Mouse (Mus musculus): ENCODE data around the gene Uchl5.

The Uchl5 gene

DNA sequence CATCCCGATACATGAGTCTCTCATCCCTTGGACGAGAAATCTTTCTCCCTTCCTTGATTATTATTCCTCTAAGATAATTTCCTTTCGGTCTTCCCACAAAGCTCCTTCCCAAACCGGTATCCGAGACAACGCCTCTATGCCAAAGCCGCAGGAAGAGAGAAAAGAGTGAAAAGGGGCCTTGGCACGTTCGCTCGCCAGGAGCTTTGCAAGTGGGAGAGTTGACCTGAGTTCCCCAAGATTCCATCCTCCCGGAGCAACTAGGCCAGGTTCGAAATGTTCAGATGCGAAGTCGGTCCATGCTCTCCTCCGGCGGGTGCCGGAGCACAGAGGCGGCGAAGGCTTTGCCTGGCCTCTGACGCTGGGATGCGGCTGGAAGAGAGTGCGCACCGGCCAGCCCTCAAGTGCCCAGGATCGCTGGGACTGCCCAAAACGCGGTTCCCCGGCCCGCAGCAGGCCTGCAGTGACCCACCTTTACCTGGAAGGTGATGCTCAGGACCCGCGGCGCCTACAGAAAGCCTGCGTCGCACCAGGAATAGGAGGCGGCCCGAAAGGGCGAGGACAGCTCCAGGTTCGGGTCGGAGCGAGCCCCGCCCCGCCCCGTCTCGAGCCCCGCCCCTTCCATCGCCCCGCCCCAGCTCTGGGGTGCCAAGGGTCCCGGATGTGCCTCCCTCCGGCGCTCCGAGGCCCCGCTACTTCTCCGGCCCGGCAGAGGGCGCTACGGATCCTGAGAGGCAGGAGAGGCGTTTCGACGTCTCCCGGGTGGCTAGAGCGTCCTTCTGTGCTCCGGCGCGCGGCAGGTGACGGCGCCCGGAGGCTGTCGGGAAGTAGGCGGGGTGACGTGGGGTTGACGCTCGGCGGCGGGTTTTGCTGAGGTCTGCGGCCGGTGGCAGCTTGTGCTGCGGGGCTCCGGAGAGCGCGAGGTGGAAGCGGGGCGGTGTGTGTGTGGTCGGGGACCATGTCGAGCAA lies at the start of gene Uchl5, which contains the start of gene Trove2:
Gene Uchl5 (plus strand): TSS at position 827 of the 966 bp plus-strand sequence.
Gene Trove2 (minus strand): TSS at position 623 of the 966 bp plus-strand sequence.
- peak; percentile 99 for DNase-seq (ENCODE audit: low spot score)

DNA sequence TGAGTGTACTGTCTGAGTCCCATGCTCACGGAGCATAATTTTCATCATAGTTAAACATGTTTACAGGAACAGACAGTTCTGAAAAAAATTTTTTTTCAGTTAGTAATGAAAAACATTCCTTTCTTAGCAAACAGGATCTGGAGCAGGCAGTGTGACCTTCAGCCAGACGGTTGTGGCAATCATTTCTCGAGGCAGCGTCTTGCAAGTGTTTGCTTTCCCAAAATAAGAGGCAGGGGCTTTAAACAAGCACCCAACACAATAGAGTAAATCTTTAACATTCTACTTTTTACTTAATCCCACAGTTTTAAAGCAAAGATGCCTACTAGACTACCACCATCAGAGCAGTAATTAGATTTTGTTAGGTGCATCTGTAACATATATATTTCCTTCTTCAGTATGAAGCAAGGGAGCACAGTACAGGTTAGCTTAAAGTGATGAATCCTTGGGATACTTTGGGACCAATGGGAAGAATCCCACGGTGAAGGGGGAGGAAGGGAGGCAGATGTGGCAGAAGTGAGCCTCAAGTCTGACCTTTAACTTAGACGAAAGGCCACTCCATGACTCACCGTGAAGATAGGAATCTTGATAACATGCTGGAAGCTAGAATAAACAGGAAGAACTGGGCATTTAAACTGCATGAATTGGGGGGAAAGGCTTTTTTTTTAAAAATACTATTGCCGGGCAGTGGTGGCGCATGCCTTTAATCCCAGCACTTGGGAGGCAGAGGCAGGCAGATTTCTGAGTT lies 49.2 kb upstream of the Uchl5 start:
- no peak for DNase-seq (ENCODE audit: low spot score)

DNA sequence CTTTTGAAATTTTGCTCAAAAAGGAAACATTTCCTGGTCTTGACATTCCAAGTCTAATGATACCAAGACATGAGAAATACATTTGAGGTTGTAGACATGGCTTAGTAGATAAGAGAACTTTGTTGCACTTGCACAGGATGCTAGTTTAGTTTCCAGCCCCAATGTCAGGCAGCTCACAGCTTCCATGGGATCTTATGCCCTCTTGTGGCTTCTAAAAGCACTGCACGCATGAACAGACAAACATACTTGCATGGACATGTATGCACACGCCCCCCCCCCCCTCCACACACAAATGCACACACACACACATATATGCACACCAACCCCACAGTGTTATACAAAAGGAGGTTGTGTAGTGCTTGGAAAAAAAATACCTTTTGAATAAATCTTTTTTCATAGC lies 46.2 kb upstream of the Uchl5 start:
- peak; percentile 17 for DNase-seq (ENCODE audit: low spot score)

DNA sequence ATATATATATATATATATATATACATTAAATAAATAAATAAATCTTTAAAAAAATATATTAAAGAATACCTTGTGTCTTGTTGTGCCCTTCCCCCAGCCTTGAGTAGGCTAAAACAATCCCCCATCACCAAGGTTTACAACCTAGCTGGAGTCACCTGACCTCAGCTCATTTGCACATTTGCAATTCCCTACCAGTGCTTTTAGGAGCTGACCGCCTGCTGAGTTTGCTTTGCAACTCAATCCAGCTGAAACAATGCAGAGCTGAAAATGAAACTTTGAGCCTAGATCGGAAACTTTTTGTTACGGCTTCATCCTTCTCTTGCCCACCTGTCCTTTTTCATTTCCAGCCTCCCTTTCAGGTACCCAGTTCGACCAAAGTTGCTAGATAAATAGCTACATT lies 45.4 kb upstream of the Uchl5 start:
- no peak for DNase-seq (ENCODE audit: low spot score)

DNA sequence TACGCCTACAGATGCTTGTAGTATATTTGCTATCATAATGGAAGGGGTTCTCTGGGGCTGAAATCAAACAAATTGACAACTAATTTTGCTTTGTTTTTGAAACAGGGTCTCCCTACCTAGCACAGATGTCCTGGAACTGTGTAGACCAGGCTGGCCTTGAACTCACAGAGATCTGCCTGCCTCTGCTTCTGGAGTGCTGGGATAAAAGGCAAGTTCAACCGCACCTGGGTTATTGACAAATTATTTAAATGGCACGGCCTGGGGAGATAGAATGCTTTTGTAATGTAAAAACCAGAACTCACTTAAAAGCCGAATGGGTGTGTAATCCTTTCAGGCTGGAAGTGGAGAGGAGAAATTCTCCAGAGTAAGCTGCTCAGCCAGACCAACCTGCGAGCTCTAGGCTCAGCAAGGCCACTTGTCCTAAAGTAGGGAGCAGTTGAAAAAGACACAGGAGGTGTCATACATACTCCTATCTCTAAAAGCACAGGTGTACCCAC lies 43.1 kb upstream of the Uchl5 start:
- DNase-seq (ENCODE audit: low spot score), result no peak

DNA sequence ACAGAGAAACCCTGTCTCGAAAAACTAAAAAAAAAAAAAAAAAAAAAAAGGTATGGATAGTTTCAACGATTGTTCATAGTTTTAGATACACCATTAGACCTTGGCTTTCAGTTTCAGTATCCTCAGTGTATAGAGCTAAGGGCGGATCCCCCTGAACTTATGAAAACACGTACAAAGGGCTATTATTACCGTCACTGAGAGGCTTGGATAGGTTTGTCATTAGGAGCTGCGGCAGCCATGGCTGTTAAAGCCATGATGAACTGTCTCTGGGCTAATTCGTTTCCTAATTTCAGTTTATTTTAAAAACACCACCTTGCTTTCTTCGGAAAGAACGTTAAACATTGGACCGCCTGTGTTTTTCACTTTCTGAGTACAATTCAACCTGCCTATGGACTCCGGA lies 38.3 kb upstream of the Uchl5 start:
- DNase-seq (ENCODE audit: low spot score), result no peak

DNA sequence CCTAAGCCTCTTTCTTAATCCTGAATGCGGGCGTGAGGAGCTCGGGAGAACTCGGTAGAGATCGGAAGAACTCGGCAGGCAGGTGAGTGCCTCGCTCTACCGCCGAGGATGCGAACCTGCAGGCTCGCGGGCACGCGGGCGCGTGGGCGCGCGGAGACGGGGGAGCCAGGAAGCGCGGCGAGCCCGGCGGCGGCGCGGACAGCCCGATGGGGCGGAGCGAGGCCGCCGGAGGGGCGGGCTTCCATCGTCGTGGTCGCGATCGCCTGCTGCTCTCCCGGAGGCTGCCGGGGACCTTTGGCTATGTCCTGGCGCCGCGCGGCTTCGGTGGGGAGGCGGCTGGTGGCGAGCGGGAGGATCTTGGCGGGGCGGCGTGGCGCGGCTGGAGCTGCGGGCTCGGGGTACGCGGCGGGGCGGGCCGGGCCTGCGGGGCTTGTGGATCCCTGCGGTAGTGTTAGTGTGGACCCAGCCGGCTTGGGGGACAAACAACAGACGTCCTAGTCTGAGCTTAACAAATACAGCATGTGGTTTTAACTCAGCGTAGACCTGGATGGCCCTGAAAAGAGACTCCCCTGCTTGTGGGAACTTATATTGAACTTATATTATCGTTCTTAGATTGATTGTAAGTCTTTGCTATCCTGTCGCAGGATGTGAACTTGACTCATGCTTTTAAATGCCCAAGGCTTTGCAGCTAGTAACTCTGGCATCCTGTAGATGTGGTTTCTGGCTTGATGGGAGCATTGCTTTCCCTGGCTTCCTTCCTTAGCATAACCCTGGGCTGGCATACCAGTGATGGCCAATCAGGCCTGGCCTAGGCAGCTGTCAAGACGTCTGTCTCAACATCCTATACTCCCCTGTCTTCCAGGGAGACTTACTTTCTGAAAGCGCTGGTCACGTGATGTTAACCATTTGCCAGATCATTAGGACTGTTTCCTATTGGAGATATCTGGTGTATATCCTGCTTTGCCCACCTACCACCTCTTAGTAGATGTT lies 37.4 kb upstream of the Uchl5 start:
- peak; percentile 90 for DNase-seq (ENCODE audit: low spot score)

DNA sequence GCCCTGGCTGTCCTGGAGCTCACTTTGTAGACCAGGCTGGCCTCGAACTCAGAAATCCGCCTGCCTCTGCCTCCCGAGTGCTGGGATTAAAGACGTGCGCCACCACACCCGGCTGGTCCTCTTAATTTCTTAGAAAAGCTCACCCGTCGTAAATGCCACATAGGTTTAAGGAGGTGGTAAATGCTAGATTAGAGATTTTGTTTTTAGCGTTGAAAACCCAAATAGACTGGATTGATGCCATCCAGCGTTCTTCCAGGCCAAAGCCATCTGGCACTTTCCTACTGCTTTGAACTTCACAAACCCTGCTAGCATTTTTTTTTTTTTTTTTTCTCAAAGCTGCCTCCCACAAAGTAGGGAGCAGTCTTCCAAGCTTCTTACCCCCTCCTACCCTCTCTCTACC lies 36.5 kb upstream of the Uchl5 start:
- DNase-seq (ENCODE audit: low spot score), result no peak

DNA sequence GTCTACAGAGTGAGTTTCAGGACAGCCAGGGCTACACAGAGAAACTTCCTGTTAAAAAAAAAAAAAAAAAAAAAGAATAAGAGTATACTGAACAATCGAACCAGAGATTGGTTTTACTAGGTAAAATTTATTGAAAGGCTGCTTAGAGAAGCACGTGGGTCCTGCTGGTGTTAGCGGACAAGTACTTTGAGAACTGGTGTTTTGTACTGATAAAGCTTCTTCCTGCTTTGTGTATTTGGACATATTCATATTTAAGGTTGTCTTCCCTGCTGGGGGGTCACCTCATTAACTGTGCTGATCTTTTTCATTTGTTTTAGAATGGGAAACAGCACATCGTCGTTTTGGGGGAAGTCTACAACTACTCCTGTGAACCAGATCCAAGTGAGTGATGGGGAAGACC lies 35.7 kb upstream of the Uchl5 start:
- DNase-seq (ENCODE audit: low spot score), result no peak

DNA sequence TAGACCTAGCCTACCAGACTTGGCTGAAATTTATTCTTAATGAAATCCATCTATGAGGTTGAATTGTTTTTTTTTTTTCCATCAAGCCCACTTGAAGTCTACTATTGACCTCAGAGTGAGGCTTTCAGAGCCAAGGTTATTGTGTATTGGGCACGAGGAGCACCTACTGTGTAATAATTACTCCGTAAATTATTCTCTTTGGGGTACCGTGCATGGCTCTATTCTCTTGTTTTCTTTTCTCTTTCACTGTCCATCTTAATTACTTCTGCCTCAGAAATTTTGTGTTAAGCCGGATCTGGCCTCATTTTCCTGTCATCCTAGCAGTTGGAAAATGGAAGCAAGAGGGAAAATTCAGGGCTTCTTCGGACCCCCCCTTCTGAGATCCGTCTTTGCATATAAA lies 34.9 kb upstream of the Uchl5 start:
- no peak for DNase-seq (ENCODE audit: low spot score)

DNA sequence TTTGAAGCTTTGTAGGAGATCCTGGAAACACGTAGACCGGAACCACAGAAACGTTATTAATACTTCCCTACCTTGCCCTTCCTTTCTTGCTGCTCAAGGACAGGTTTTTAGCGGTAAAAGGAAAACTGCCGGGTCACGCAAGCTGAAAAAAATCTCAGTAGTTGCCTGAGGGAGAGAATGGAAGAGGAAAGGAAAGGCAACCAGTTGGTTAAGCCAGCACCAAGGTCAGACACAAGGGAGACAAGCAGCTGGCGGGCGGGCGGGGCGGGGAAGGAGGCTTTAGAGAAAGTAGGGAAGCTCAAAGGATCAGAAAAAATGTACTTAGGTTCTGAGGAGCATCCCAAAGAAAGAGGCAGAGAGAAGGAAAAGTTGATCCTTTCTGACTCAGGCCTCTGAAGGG lies 31.2 kb upstream of the Uchl5 start:
- no peak for DNase-seq (ENCODE audit: low spot score)

DNA sequence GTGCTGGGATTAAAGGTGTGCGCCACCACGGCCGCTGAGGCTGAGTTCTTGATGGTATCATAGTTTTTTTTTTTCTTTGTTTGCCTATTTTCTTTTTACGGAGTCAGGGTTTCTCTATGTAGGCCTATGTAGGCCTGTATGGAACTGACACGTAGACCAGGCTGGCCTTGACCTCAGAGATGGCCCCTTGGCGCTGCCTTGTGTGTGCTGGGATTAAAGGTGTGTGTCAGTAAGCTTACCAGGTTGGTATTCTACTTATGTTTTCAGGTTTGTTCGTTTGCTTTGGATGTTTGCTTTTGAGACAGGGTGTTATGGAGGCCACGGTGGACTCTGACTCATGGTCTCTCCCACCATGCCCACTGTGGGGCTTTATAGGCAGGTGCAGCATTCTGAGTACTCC lies 14.9 kb upstream of the Uchl5 start:
- no peak for DNase-seq (ENCODE audit: low spot score)

DNA sequence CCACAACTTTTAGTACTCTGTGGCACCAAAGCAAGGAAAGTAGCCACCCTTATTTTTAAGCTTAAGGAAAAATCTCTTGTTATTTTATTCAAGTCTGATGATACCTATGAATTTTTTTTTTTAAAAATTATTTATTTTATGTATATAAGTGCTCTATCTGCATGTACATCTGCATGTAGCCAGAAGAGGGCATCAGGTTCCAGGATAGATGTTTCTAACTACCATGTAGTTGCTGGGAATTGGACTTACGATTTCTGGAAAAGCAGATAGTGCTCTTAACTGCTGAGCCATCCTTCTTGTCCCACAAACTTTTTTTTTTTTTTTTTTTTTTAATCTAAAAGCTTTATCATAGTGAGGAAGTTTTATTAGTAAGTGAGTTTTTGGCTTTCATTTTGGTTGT lies 12.6 kb upstream of the Uchl5 start:
- DNase-seq (ENCODE audit: low spot score), result no peak

DNA sequence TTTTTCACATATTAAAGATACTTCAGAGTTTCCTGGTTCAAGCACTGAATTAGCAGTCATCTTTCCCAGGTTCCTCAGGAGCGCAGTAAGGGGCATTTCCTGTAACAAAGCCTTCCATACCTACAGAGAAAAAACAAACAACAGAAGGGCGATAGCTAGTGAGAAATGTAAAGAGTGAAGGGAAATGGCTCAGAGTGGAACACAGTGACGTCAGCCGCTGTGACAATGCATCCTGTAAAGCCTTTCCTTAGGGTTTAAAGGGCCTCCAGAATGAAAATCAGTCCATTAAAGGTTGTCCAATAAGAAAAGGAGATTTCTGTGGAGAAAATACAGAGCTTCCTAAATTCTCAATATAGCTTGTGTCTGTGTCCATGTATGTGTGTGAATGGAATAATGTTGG lies 11.3 kb upstream of the Uchl5 start:
- no peak for DNase-seq (ENCODE audit: low spot score)

DNA sequence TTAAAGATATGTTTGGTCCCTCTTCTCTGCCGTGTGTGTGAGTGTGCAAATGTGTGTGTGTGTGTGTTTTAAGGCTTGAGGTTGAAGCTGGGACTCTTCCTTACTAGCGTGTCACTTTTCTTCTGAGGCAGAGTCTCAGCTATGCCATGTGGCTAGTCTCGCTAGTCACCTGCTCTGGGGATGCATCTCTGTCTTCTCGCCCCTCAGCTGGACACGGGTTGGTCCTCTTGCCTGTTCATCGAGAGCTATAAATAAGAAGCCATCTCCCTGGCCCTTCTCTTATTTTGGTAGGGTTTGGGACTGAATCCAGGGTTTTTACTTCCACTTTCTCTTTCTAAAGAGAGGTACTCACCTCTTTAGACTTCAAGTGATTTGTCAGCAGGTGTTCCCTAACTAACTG lies 10.8 kb upstream of the Uchl5 start:
- no peak for DNase-seq (ENCODE audit: low spot score)

DNA sequence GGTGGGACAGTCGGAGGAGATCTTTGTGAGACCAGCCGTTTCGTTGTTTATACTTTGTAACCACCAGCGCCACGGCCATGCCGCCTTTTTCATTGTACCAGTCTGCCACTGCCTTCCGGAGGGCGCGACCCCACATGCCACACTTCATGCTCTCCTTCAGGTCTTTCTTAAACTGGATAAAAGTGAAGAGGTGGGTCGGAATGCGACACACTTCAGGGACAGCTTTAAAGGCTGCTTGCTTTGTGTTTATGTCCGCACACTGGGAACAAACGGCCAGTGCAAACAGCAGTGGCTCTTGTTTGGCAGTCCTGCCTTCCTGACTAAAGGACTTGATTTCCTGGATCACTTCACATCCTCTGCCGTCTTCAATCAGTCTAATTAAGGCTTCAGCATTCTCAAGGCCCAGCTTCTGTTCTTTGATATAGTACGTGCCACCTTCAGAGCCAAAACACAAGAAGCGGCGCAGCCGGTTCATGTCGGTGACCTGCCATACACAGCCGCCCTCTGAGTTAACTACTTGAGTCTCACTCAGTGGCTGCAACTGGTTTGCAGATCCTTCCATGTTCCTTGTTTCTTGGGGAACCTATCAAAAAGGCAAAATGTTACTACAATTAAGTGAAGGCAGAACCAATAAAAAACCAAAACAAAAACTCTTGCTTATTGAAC lies 6.5 kb upstream of the Uchl5 start:
- no peak for DNase-seq (ENCODE audit: low spot score)

DNA sequence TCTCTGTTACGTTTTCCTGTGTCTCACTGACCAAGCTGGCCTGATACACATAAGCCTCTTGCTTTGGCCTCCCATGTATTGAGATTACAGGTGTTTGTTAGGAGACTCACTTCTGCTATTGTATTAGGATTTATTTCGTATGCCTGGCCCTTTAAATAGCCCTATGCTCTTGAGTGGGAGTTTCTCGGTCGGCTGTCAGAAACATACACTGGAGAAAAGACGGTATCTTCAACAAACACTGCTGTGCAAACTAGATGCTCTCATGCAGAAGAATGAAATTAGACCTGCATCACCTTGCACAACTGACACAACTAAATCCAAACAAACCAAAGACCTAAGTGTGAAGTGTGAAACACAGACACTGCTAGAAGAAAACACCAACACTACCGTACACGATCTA lies 4.0 kb upstream of the Uchl5 start:
- DNase-seq (ENCODE audit: low spot score), result no peak

DNA sequence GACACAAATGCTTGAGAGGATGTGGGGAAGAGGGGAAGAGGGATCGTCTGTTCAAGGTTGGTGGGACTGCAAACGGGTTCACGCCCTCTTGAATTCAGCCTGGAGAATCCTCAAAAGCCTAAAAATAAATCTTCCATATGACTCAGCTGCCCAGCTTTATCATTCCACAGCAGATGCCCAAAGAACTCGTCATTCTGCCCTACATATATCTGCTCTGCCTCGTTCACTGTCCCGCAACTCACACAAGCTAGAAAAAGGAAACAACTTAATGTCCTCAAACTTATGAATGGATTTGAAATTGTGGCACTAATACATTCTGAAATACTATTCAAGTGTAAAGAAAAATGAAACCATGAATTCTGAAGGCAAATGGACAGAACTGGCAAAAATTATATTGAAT lies 3.2 kb upstream of the Uchl5 start:
- no peak for DNase-seq (ENCODE audit: low spot score)

DNA sequence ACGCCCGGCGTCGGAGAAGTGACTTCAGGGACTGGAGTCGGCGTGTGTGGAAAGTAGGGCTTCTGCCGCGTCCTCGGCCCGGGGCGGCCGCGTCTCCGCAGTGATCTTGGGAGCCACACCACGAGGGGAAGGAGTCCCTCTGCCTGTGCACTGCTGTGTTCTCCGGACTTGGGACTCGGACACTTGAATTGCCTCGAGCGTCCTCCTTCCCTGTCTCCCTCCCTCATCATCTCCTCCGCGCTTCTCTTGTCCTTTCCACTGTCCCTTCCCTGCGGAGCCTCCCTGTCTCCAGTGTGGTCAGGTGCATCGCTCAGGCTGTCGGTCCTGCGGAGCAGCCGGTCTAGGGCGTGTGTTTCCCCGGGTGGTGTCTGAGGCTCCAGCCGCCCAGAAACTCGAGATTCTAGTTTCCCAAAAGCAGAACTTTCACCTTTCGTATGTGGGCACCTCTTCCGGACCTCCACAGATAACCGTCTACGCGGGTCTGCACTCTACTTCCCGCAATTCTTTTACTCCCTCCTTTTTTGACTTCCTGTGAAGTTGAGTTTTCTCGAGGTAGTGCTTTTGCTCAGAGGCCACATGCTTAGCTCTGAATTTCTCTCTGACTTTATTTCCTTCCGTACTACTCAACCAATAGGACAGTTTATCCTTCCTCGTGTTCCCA lies 616 bp downstream of the Uchl5 start:
- DNase-seq (ENCODE audit: low spot score), result no peak

DNA sequence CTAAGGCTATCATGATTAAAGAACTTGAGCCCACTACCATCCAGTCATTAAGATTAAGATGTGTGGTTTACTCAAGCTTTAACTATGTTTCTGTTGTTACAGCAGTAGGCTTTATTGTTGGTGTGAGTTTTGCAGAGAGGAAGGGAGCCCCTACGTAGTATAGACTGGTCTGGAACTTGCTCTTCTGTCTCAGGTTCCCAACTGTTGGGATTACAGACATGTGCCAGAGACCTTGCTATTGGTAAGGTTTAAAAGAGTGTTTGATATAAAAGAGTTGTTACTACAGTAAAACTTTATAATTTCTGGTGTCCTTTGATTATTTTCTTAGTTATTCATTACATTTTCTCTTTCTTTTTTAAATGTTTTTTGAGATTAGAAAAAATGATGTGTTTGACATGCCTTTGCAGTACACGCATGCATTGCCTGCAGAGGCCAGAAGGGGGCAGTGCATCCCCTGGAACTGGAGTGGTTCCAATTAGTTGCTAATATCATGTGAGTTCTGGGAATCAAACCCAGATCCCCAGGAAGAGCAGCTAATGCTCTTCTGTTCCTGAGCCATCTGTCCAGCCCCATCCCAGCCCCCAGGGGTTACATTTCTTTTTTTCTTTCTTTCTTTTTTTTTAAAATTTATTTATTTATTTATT lies 11.6 kb downstream of the Uchl5 start:
- peak; percentile 32 for DNase-seq (ENCODE audit: low spot score)

All from urinary bladder, postnatal 14 days (tissue).